Mouse (Mus musculus) hindbrain, embryonic 13.5 days (tissue): ENCODE results near the gene Gsdma3. TPM values are rescaled to one million over a fixed set of nuclear protein-coding genes. Genes with fewer than 3 reads are reported as not detected.
"Not testable (repeated sequence)": the region's sequence is repeated elsewhere in the genome, so short reads cannot be mapped to it uniquely, and the experiment has no call there.

Experiments
- ATAC-seq: fragments of 200-750 bp; cut with Nextera tagmentation; 2 replicates; pipeline ENCODE4 v1.8.0; 2017; ENCODE audit warnings: moderate TSS enrichment; ENCODE audit not compliant: low FRiP score
- H3K27ac ChIP-seq: fragments of 300-500 bp; sonication (generic); 2 replicates; pipeline ENCODE4 v1.5.1; 2015; ENCODE audit warnings: inconsistent platforms, mild to moderate bottlenecking, moderate library complexity
- H3K27me3 ChIP-seq: fragments of 300-500 bp; sonication (generic); 2 replicates; pipeline ENCODE4 v1.6.1; 2015; ENCODE audit warnings: mild to moderate bottlenecking, inconsistent platforms
- H3K36me3 ChIP-seq: fragments of 300-500 bp; sonication (generic); 2 replicates; pipeline ENCODE4 v1.6.1; 2015; ENCODE audit warnings: mild to moderate bottlenecking, inconsistent platforms
- H3K4me1 ChIP-seq: fragments of 300-500 bp; sonication (generic); replicated peaks from 2 replicates; pipeline ENCODE4 v1.6.1; 2015; ENCODE audit warnings: inconsistent platforms
- H3K4me2 ChIP-seq: fragments of 300-500 bp; sonication (generic); 2 replicates; pipeline ENCODE4 v1.6.1; 2015; ENCODE audit warnings: inconsistent platforms, mild to moderate bottlenecking, moderate library complexity
- H3K4me3 ChIP-seq: fragments of 300-500 bp; sonication (generic); 2 replicates; pipeline ENCODE4 v1.5.1; 2015; ENCODE audit warnings: mild to moderate bottlenecking, inconsistent platforms
- H3K9ac ChIP-seq: fragments of 300-500 bp; sonication (generic); 2 replicates; pipeline ENCODE4 v1.6.1; 2015; ENCODE audit warnings: mild to moderate bottlenecking, inconsistent platforms
- H3K9me3 ChIP-seq: fragments of 300-500 bp; sonication (generic); 2 replicates; pipeline ENCODE4 v1.6.1; 2016; ENCODE audit warnings: inconsistent platforms
- WGBS: fragments of 180-500 bp; shearing (Covaris S2); methylation state at CpG from one replicate; pipeline ENCODE4 v1.1.7; 2015; 5-methylcytosine and 5-hydroxymethylcytosine counted together
- polyA plus RNA-seq: library from polyadenylated mRNA; unstranded; fragments of >200 nt; fragmentation: Nextera tagmentation; extraction: Ambion mirVana; gene quantifications from 2 replicates; pipeline ENCODE4 v1.2.1, GENCODE M21; 2015

The Gsdma3 gene
- polyA plus RNA-seq, 1 experiment from 2014 or later = not detected

DNA sequence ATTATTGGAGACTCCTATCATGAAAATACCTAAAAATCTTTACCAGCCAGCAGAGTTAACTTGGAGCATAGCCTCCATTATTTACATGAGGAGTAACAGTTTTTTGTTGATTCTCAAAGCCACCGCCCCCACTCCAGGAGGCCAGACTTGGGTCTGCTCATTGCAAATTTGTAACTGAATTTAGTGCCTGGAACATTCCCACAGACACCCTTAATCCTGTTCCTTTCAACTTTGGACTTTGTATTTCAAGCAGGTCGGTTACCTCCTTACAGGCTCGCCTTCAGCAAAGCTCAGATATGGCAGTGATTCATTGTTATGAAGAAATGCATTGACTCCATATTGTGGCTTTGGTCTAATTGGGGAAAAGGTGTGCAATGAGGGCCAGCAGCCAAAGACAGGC is 18.6 kb downstream of the Gsdma3 start:
- 87% methylated on average over 3 of the region's 3 CpGs for WGBS
- ATAC-seq = no peak
- H3K36me3 ChIP-seq = no peaks in the 10 kb centered on the region
- no peaks in the 10 kb centered on the region for H3K9me3 ChIP-seq
- no peak overlapping the region for H3K9ac ChIP-seq
- H3K27me3 ChIP-seq = 0 out of 2 replicates have a peak, but pooled peaks cover 6% of the 10 kb centered on the region
- no peak overlapping the region for H3K4me3 ChIP-seq
- no peak overlapping the region for H3K4me2 ChIP-seq
- no peak overlapping the region for H3K27ac ChIP-seq
- H3K4me1 ChIP-seq = no peaks in the 10 kb centered on the region

DNA sequence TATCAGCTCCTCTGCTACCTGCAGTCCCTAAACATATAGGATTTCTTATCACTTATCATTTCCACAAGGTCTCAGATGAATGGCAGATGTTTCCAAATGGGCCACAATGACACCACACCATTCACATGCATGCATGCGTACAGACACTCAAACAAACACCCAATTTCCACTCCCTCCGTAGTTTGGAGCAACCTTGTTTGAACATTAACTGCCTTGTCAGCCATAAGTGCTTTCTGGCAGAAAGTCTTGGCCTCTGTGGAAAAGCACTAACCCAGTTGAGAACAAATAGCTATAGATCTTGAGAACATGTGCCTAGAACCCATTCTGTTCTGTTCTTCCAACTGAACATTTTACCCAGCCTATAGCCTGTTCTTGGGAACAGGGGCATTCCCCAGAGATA is 19.8 kb downstream of the Gsdma3 start:
- Histone ChIP-seq H3K27ac (no peak overlapping the region), H3K36me3 (no peaks in the 10 kb centered on the region)
- 82% methylated on average over 2 of the region's 2 CpGs for WGBS

GRCm38 (mm10) chr11:98646459-98646858 is 20.3 kb downstream of the Gsdma3 start, which contains the start of gene Gsdma2:
Gene Gsdma2, plus strand, starts transcription at chr11:98646759.
- Histone ChIP-seq H3K27me3 (0 out of 2 replicates have a peak, but pooled peaks cover 6% of the 10 kb centered on the region), H3K36me3 (no peaks in the 10 kb centered on the region), H3K4me1 (no peaks in the 10 kb centered on the region), H3K4me2 (no peak within 1 kb of the TSS), H3K9ac (no peak within 1 kb of the TSS), H3K4me3 (no peak within 1 kb of the TSS), H3K27ac (no peak within 1 kb of the TSS), H3K9me3 (no peaks in the 10 kb centered on the region)
- 62% methylated on average over 2 of the region's 2 CpGs for WGBS
- no peak for ATAC-seq

More for the DNA sequence above, 19.8 kb downstream of the Gsdma3 start:
- no peaks in the 10 kb centered on the region for H3K4me1 ChIP-seq
- no peaks in the 10 kb centered on the region for H3K9me3 ChIP-seq
- no peak overlapping the region for H3K9ac ChIP-seq
- no peak for ATAC-seq
- H3K4me2 ChIP-seq = no peak overlapping the region
- 0 out of 2 replicates have a peak, but pooled peaks cover 6% of the 10 kb centered on the region for H3K27me3 ChIP-seq
- H3K4me3 ChIP-seq = no peak overlapping the region

DNA sequence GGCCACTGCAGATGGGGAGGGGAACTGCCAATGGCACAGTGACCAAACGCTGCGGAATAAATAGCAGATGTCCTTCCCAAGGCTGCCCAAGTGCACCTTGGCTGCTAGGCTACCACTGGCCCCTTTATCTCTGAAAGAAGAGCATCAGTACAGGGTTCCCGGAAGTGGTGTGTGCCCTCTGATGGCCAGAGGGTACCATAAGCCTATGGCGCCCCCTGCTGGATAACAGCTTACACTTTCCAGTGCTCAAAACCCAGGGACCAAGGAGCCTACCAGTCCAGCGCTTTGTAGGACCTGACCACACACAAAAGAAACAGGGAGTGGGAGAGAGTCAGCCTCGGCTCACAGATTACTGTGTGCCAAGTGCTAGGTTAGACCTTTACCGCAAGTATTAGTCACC is 28.9 kb downstream of the Gsdma3 start:
- 16% methylated on average over 7 of the region's 7 CpGs for WGBS
- H3K4me3 ChIP-seq, H3K9ac ChIP-seq, H3K27ac ChIP-seq, H3K36me3 ChIP-seq, H3K4me1 ChIP-seq, H3K27me3 ChIP-seq, H3K9me3 ChIP-seq, H3K4me2 ChIP-seq, ATAC-seq: not testable (repeated sequence)

DNA sequence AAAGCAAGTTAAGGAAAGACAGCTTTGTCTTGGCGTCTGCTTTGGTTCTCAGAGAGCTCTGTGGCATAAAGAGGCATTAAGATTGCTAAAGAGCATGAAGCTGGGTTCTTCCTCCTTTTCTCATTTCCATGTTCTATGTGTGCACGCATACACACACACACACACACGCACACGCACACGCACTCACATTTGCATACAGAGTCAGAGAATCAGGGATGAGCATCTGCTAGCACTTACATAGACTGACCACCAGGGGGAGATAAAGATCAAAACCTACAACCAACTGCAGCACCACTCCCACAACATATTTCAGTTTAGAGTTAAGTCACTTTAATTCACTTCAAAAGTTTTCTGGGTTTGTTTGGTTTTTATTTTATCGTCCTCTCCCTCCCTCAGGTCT is 34.4 kb downstream of the Gsdma3 start:
- 0 out of 2 replicates have a peak, but pooled peaks cover 6% of the 10 kb centered on the region for H3K4me1 ChIP-seq
- ATAC-seq = no peak
- H3K36me3 ChIP-seq = no peaks in the 10 kb centered on the region
- 0 out of 2 replicates have a peak, but pooled peaks cover 3% of the 10 kb centered on the region for H3K27me3 ChIP-seq
- 5% methylated on average over 6 of the region's 6 CpGs for WGBS
- no peak overlapping the region for H3K27ac ChIP-seq
- peak overlapping the region; percentile 25; the same call in 1 of the 2 replicates for H3K4me2 ChIP-seq
- no peak overlapping the region for H3K4me3 ChIP-seq
- H3K9ac ChIP-seq = no peak overlapping the region
- H3K9me3 ChIP-seq = no peaks in the 10 kb centered on the region

DNA sequence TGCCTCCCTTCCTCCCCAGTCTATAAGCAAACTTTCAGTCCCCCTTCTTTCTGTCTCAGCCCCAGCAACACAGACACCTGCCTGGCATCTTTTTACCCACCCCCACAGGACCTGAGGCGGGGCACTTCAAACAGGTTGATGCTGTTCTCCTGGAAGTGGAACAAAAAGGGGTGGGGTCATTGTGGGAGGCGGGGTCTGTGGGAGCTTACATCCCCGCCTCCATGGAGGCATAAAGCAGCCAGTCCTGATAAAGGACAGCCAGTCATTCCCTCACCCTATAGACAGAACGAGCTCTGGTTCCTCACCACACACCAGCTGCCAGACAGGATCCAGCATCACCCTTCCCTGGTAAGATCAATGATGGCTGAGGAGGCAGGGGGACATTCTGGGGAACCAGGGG is 37.9 kb downstream of the Gsdma3 start, which contains the start of gene Gsdma:
Gene Gsdma, plus strand, starts transcription at position 261 of the 400 bp plus-strand sequence.
- 31% methylated on average over 4 of the region's 4 CpGs for WGBS
- H3K27me3 ChIP-seq = peaks cover 32% of the 10 kb centered on the region
- H3K4me2 ChIP-seq = no peak within 1 kb of the TSS
- ATAC-seq = no peak
- H3K4me3 ChIP-seq = no peak within 1 kb of the TSS
- H3K27ac ChIP-seq = no peak within 1 kb of the TSS
- H3K36me3 ChIP-seq = no peaks in the 10 kb centered on the region
- no peak within 1 kb of the TSS for H3K9ac ChIP-seq
- H3K4me1 ChIP-seq = 0 out of 2 replicates have a peak, but pooled peaks cover 6% of the 10 kb centered on the region
- no peaks in the 10 kb centered on the region for H3K9me3 ChIP-seq

DNA sequence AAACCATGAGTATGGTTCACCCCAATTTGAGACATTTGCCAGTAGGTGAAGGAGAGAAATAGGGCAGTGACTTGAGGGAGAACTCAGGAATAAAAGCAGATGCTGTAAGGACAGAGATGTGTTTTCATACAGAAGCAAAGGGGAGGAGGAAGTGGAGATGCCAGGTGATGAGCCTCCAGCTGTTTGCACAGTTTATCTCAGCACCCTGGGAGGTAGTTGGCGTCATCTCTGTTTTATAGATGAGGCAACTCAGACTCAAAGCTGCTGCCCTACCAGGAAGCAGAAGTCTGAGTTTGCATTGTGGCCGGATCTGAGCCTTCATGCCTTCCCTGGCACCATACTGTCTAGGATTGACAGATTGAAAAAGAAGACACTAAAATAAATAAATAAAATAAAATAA is 42.8 kb downstream of the Gsdma3 start:
- Histone ChIP-seq H3K36me3 (no peaks in the 10 kb centered on the region), H3K4me1 (no peaks in the 10 kb centered on the region), H3K27ac (no peak overlapping the region), H3K4me2 (no peak overlapping the region), H3K9me3 (no peaks in the 10 kb centered on the region), H3K4me3 (no peak overlapping the region), H3K27me3 (peaks cover 51% of the 10 kb centered on the region), H3K9ac (0 out of 2 replicates have a peak overlapping the region, but pooled peaks have one; percentile 19)
- no peak for ATAC-seq
- WGBS = 73% methylated on average over 2 of the region's 2 CpGs

GRCm38 (mm10) chr11:98671284-98671815 is 45.2 kb downstream of the Gsdma3 start:
- ATAC-seq = no peak
- no peaks in the 10 kb centered on the region for H3K36me3 ChIP-seq
- 85% methylated on average over 3 of the region's 3 CpGs for WGBS
- no peak overlapping the region for H3K9ac ChIP-seq
- H3K27me3 ChIP-seq = peaks cover 49% of the 10 kb centered on the region
- H3K4me2 ChIP-seq = no peak overlapping the region
- no peaks in the 10 kb centered on the region for H3K4me1 ChIP-seq
- no peak overlapping the region for H3K4me3 ChIP-seq
- H3K27ac ChIP-seq = no peak overlapping the region
- H3K9me3 ChIP-seq = no peaks in the 10 kb centered on the region

DNA sequence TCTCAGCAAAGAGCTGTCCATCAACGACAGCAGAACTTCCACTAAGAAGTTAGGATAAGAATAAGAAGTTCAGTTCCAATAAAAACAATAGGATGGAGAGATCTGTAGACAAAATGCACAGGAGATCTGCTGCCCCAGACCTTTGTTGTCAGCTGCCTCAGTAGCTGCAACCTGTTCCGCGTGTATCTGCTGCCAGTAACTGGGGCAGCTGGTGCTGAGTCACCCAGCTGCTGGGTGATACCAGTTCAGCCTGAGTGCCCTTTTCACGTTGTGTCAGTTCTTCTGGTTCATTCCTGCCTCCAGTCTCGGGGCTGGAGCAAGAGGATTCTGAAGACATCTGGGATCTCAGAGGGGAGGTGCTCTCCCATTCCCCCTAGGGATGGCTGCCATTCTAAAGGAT is 45.7 kb downstream of the Gsdma3 start:
- ATAC-seq = no peak
- no peak overlapping the region for H3K4me3 ChIP-seq

GRCm38 (mm10) chr11:98672482-98672881 is 46.3 kb downstream of the Gsdma3 start:
- Histone ChIP-seq H3K36me3 (no peaks in the 10 kb centered on the region), H3K27me3 (peaks cover 38% of the 10 kb centered on the region), H3K4me1 (no peaks in the 10 kb centered on the region), H3K4me3 (no peak overlapping the region), H3K9me3 (no peaks in the 10 kb centered on the region), H3K4me2 (no peak overlapping the region), H3K9ac (no peak overlapping the region), H3K27ac (no peak overlapping the region)
- 89% methylated on average over 5 of the region's 5 CpGs for WGBS
- no peak for ATAC-seq

More for the DNA sequence above, 45.7 kb downstream of the Gsdma3 start:
- Histone ChIP-seq H3K9ac (no peak overlapping the region), H3K4me2 (no peak overlapping the region), H3K27ac (no peak overlapping the region), H3K4me1 (no peaks in the 10 kb centered on the region), H3K9me3 (no peaks in the 10 kb centered on the region), H3K36me3 (no peaks in the 10 kb centered on the region), H3K27me3 (peaks cover 44% of the 10 kb centered on the region)
- WGBS = 57% methylated on average over 5 of the region's 5 CpGs

- H3K27me3 ChIP-seq = peaks cover 31% of the 10 kb centered on the region
- ATAC-seq = peak; percentile 21; the same call in 1 of the 2 replicates
These were observed 47.0 kb downstream of the Gsdma3 start for GRCm38 (mm10) chr11:98673136-98673535.

DNA sequence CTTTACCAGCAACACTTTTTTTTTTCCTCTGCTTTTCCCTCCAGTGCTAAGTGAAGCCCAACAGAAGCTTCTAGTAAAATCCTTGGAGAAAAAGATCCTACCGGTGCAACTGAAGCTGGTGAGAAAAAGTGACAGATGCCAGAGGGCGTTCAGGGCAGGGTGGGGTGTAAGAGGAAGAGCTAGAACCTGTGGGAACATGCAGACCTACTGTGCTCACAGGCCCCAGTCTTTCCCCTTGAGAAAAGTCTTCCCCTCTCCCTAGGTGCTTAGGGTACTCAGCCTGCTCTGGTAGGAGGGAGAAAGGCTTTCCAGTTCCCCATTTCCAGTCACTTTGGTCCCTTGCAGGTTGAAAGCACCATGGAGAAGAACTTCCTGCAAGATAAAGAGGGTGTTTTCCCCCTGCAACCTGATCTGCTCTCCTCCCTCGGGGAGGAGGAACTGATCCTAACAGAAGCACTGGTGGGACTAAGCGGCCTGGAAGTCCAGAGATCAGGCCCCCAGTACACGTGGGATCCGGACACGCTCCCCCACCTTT is 49.7 kb downstream of the Gsdma3 start:
- Histone ChIP-seq H3K4me2 (no peak overlapping the region), H3K4me1 (no peaks in the 10 kb centered on the region), H3K27ac (no peak overlapping the region), H3K9ac (no peak overlapping the region), H3K27me3 (peaks cover 17% of the 10 kb centered on the region; the same call in 1 of the 2 replicates), H3K4me3 (no peak overlapping the region), H3K36me3 (no peaks in the 10 kb centered on the region), H3K9me3 (no peaks in the 10 kb centered on the region)
- no peak for ATAC-seq
- WGBS = 55% methylated on average over 7 of the region's 7 CpGs

More at GRCm38 (mm10) chr11:98673136-98673535, 47.0 kb downstream of the Gsdma3 start:
- H3K4me1 ChIP-seq, H3K4me2 ChIP-seq, H3K27ac ChIP-seq, H3K9me3 ChIP-seq, H3K9ac ChIP-seq, H3K36me3 ChIP-seq, H3K4me3 ChIP-seq: not testable (repeated sequence)
- WGBS = 12% methylated on average over 7 of the region's 7 CpGs

GRCm38 (mm10) chr11:98680023-98680422 is 53.9 kb downstream of the Gsdma3 start:
- H3K4me2 ChIP-seq = no peak overlapping the region
- peaks cover 16% of the 10 kb centered on the region for H3K4me1 ChIP-seq
- H3K36me3 ChIP-seq = 0 out of 2 replicates have a peak, but pooled peaks cover under 1% of the 10 kb centered on the region
- 93% methylated on average over 1 of the region's 1 CpGs for WGBS
- ATAC-seq = no peak
- no peak overlapping the region for H3K9ac ChIP-seq
- H3K27ac ChIP-seq = no peak overlapping the region
- no peak overlapping the region for H3K4me3 ChIP-seq
- peaks cover 7% of the 10 kb centered on the region; the same call in 1 of the 2 replicates for H3K27me3 ChIP-seq
- no peaks in the 10 kb centered on the region for H3K9me3 ChIP-seq
